Mouse (Mus musculus) urinary bladder, adult 2 months (tissue): Measurements from ENCODE around the gene Hoxa7. TPM values are rescaled to one million over a fixed set of nuclear protein-coding genes. Genes with fewer than 3 reads are reported as not detected.

Source experiments
- DNase-seq: peaks from one replicate; pipeline ENCODE4 v3.0.0; 2022; ENCODE audit warnings: low spot score
- polyA plus RNA-seq: library from polyadenylated mRNA; depleted of rRNA; stranded (reverse); fragments of >200 nt; gene quantifications from 2 replicates; pipeline ENCODE4 v1.2.3, GENCODE M21; 2012

Gene Hoxa7
- polyA plus RNA-seq, 1 experiment, result 27.6 TPM

- peak; percentile 80 for DNase-seq
Measured at GRCm38 (mm10) chr6:52213119-52213986, 8.3 kb downstream of the Hoxa7 start, which contains the start of the genes Hoxa3 and Gm28308. TSS of gene Hoxa3 (minus strand) at chr6:52213336. TSS of gene Gm28308 (minus strand) at chr6:52213339.

GRCm38 (mm10) chr6:52212556-52213118, 9.0 kb downstream of the Hoxa7 start:
- DNase-seq, result peak; percentile 49

- DNase-seq, result peak; percentile 32
Measured at GRCm38 (mm10) chr6:52211961-52212360, 9.7 kb downstream of the Hoxa7 start.

GRCm38 (mm10) chr6:52211170-52211935, 10.3 kb downstream of the Hoxa7 start:
- DNase-seq, result peak; percentile 76

GRCm38 (mm10) chr6:52209685-52210046, 12.0 kb downstream of the Hoxa7 start:
- DNase-seq, result no peak

- DNase-seq, result no peak
Measured at GRCm38 (mm10) chr6:52208868-52209684, 12.6 kb downstream of the Hoxa7 start.

- DNase-seq, result peak; percentile 43
Measured at GRCm38 (mm10) chr6:52208072-52208867, 13.4 kb downstream of the Hoxa7 start, which contains the start of gene Hoxa6. TSS of gene Hoxa6 (minus strand) at chr6:52208722.

- no peak for DNase-seq
Measured at GRCm38 (mm10) chr6:52207684-52207976, 14.0 kb downstream of the Hoxa7 start.

GRCm38 (mm10) chr6:52206882-52207683, 14.6 kb downstream of the Hoxa7 start:
- no peak for DNase-seq

GRCm38 (mm10) chr6:52205638-52206621, 15.7 kb downstream of the Hoxa7 start:
- DNase-seq, result no peak

GRCm38 (mm10) chr6:52205221-52205620, 16.4 kb downstream of the Hoxa7 start:
- no peak for DNase-seq

- peak; percentile 67 for DNase-seq
Measured at GRCm38 (mm10) chr6:52204050-52204752, 17.5 kb downstream of the Hoxa7 start, which contains the start of gene Hoxa5. TSS of gene Hoxa5 (minus strand) at chr6:52204587.

- no peak for DNase-seq
Measured at GRCm38 (mm10) chr6:52203371-52204049, 18.1 kb downstream of the Hoxa7 start.

- DNase-seq, result no peak
Measured at GRCm38 (mm10) chr6:52203121-52203370, 18.6 kb downstream of the Hoxa7 start.

GRCm38 (mm10) chr6:52202362-52203120, 19.1 kb downstream of the Hoxa7 start:
- no peak for DNase-seq

GRCm38 (mm10) chr6:52201269-52201668, 20.4 kb downstream of the Hoxa7 start:
- no peak for DNase-seq

- DNase-seq, result no peak
Measured at GRCm38 (mm10) chr6:52200751-52201250, 20.9 kb downstream of the Hoxa7 start.
